ENCODE assay signal across 8 mouse cellular contexts in the genomic region with DNA sequence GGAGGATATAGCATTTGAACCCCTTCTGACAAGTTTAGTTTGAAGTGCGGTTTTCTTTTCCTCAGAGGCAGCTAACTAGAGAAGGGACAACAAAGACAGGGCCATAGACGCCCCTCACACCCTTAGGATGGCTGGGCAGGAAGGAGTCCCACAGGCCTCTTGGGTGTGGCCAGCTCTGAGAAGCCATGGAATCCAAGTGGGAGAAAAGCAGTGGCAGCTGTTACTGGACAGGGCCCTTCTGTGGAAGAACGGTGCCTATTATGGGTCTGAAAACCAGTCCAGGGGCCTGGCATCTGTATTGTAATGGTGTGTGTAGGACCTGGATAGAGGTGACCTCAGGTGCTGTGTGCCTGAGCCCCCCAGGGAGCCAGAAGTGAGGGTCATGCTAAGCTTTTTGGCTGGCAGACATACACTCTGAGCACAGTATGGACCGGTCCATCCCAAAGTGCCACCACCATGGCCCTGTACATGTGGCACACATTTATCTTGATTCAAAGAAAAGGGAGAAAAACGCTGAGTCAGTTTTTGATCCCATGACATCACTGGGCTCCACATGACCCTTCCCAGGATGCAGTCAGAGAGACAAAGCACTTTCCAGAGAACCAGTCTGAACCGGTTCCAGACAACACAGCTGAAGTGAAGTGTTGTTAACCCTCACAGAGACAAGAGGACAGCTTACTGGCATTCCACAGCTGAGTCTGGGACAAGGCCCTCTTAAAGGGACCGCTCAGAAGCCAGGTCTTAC. TPM values are rescaled to one million over a fixed set of nuclear protein-coding genes. Genes with fewer than 3 reads are reported as not detected.
DNase-seq lines count a peak whose midpoint lies in the region; ATAC-seq and TF ChIP-seq lines count a peak whose summit lies in the region.

No protein-coding gene starts in this region.

- no peaks in the 10 kb centered on the region for H3K9me3 ChIP-seq in hindbrain, embryonic 13.5 days
- H3K9me3 ChIP-seq in liver, embryonic 12.5 days (replicated peaks) = no peaks in the 10 kb centered on the region
- H3K9me3 ChIP-seq in neural tube, embryonic 12.5 days = no peaks in the 10 kb centered on the region

- peaks cover 9% of the 10 kb centered on the region for H3K36me3 ChIP-seq in hindbrain, embryonic 13.5 days
- H3K36me3 ChIP-seq in liver, embryonic 12.5 days = peaks cover 70% of the 10 kb centered on the region
- peaks cover 19% of the 10 kb centered on the region for H3K36me3 ChIP-seq in neural tube, embryonic 12.5 days

- DNase-seq in gastrocnemius, adult 2 months = no peak
- no peak for DNase-seq in gastrocnemius, postnatal 25 days
- DNase-seq in thymus, postnatal 14 days = no peak
- DNase-seq in right cerebral cortex, postnatal 10 days (ENCODE audit: low spot score in 2 of 2) = no peak

- peak; percentile 71; the same call in 1 of the 2 replicates for ATAC-seq in hindbrain, embryonic 13.5 days (ENCODE audit: low FRiP score)
- ATAC-seq in liver, embryonic 12.5 days = peak; percentile 20; the same call in 1 of the 2 replicates
- peak; percentile 73 for ATAC-seq in neural tube, embryonic 12.5 days (ENCODE audit: low FRiP score, low read depth)

- no peak for TF ChIP-seq CTCF in gastrocnemius, adult 2 months (IDR thresholded peaks at IDR 0.05)
- TF ChIP-seq CTCF in embryonic fibroblast, embryonic 13.5 days (IDR thresholded peaks at IDR 0.05; ENCODE audit: borderline replicate concordance, insufficient read depth, low read length) = no peak

- peak overlapping the region; percentile 46; the same call in 1 of the 2 replicates for H3K9ac ChIP-seq in hindbrain, embryonic 13.5 days
- no peak overlapping the region for H3K9ac ChIP-seq in liver, embryonic 12.5 days
- no peak overlapping the region; the same call in 1 of the 2 replicates for H3K9ac ChIP-seq in neural tube, embryonic 12.5 days

- WGBS in hindbrain, embryonic 13.5 days = 71% methylated on average over 7 of the region's 7 CpGs
- 72% methylated on average over 7 of the region's 7 CpGs for WGBS in liver, embryonic 12.5 days (ENCODE audit: insufficient replicate concordance)
- 71% methylated on average over 7 of the region's 7 CpGs for WGBS in neural tube, embryonic 12.5 days

- peaks cover 25% of the 10 kb centered on the region for H3K4me1 ChIP-seq in embryonic fibroblast, embryonic 13.5 days (ENCODE audit: control insufficient read depth, insufficient read depth, low read length)
- H3K4me1 ChIP-seq in hindbrain, embryonic 13.5 days (replicated peaks) = peaks cover 12% of the 10 kb centered on the region
- H3K4me1 ChIP-seq in liver, embryonic 12.5 days = peaks cover 68% of the 10 kb centered on the region
- 0 out of 2 replicates have a peak, but pooled peaks cover 2% of the 10 kb centered on the region for H3K4me1 ChIP-seq in neural tube, embryonic 12.5 days

- H3K27me3 ChIP-seq in hindbrain, embryonic 13.5 days = no peaks in the 10 kb centered on the region
- H3K27me3 ChIP-seq in liver, embryonic 12.5 days (replicated peaks) = no peaks in the 10 kb centered on the region
- no peaks in the 10 kb centered on the region for H3K27me3 ChIP-seq in neural tube, embryonic 12.5 days (replicated peaks)

- no peak overlapping the region for H3K4me2 ChIP-seq in hindbrain, embryonic 13.5 days
- H3K4me2 ChIP-seq in liver, embryonic 12.5 days = no peak overlapping the region
- no peak overlapping the region for H3K4me2 ChIP-seq in neural tube, embryonic 12.5 days (replicated peaks)

- intact Hi-C loops in gastrocnemius, adult 2 months (cut with DNase I) = no loop called here

- H3K27ac ChIP-seq in gastrocnemius, adult 2 months = peak overlapping the region; percentile 74
- H3K27ac ChIP-seq in embryonic fibroblast, embryonic 13.5 days (ENCODE audit: insufficient read depth, low read length) = peak overlapping the region; percentile 83
- peak overlapping the region; percentile 31 for H3K27ac ChIP-seq in hindbrain, embryonic 13.5 days
- H3K27ac ChIP-seq in liver, embryonic 12.5 days = peak overlapping the region; percentile 11; the same call in 1 of the 2 replicates
- H3K27ac ChIP-seq in neural tube, embryonic 12.5 days = 0 out of 2 replicates have a peak overlapping the region, but pooled peaks have one; percentile 1

- no peak for TF ChIP-seq POLR2A in embryonic fibroblast, embryonic 13.5 days (IDR thresholded peaks at IDR 0.05; ENCODE audit: low read depth, low read length)

- no peak overlapping the region; the same call in 1 of the 2 replicates for H3K4me3 ChIP-seq in gastrocnemius, adult 2 months
- H3K4me3 ChIP-seq in embryonic fibroblast, embryonic 13.5 days (ENCODE audit: insufficient read depth, low read length) = no peak overlapping the region
- H3K4me3 ChIP-seq in hindbrain, embryonic 13.5 days = no peak overlapping the region
- no peak overlapping the region for H3K4me3 ChIP-seq in liver, embryonic 12.5 days
- H3K4me3 ChIP-seq in neural tube, embryonic 12.5 days = no peak overlapping the region

RNA-seq across cellular contexts. Expression of a gene that starts 33.7 kb away (rescaled TPM):
- 10 to 100 TPM in 1 of 2 experiments, 1 to 10 TPM in 1; 9.5 to 14.5 TPM for total RNA-seq in gastrocnemius, adult 2 months (2021)
- 1 to 10 TPM; 5.6 to 6.9 TPM for total RNA-seq in gastrocnemius, postnatal 25 days (2021)
- polyA plus RNA-seq in embryonic fibroblast, embryonic 13.5 days (2011; ENCODE audit: insufficient read length, low read depth, missing spikeins) = not detected in 2 replicates
- 12.3 and 12.8 TPM in 2 replicates for polyA plus RNA-seq in hindbrain, embryonic 13.5 days (2015; fragmentation: Nextera tagmentation; extraction: Ambion mirVana)
- 0.74 and 0.86 TPM in 2 replicates for polyA plus RNA-seq in liver, embryonic 12.5 days (2016; fragmentation: Nextera tagmentation; extraction: Ambion mirVana)
- 8.4 and 9.8 TPM in 2 replicates for polyA plus RNA-seq in neural tube, embryonic 12.5 days (2016; fragmentation: Nextera tagmentation; extraction: Ambion mirVana)

RNA-seq across cellular contexts. Expression of a gene that starts 33.9 kb away (rescaled TPM):
- 100 to 1,000 TPM; 312 to 399 TPM for total RNA-seq in gastrocnemius, adult 2 months (2021)
- 100 to 1,000 TPM; 338 to 343 TPM for total RNA-seq in gastrocnemius, postnatal 25 days (2021)
- 62.9 and 77.5 TPM in 2 replicates for polyA plus RNA-seq in embryonic fibroblast, embryonic 13.5 days (2011; ENCODE audit: insufficient read length, low read depth, missing spikeins)
- 187 and 198 TPM in 2 replicates for polyA plus RNA-seq in hindbrain, embryonic 13.5 days (2015; fragmentation: Nextera tagmentation; extraction: Ambion mirVana)
- 121 and 122 TPM in 2 replicates for polyA plus RNA-seq in liver, embryonic 12.5 days (2016; fragmentation: Nextera tagmentation; extraction: Ambion mirVana)
- 162 and 171 TPM in 2 replicates for polyA plus RNA-seq in neural tube, embryonic 12.5 days (2016; fragmentation: Nextera tagmentation; extraction: Ambion mirVana)

RNA-seq across cellular contexts. Expression of a gene that starts 34.2 kb away (rescaled TPM):
- not detected for total RNA-seq in gastrocnemius, adult 2 months (2021)
- not detected for total RNA-seq in gastrocnemius, postnatal 25 days (2021)
- 0.39 and 0.50 TPM in 2 replicates for polyA plus RNA-seq in embryonic fibroblast, embryonic 13.5 days (2011; ENCODE audit: insufficient read length, low read depth, missing spikeins)
- 3.4 and 4.5 TPM in 2 replicates for polyA plus RNA-seq in hindbrain, embryonic 13.5 days (2015; fragmentation: Nextera tagmentation; extraction: Ambion mirVana)
- polyA plus RNA-seq in liver, embryonic 12.5 days (2016; fragmentation: Nextera tagmentation; extraction: Ambion mirVana) = 3.8 and 4.5 TPM in 2 replicates
- 4.1 and 4.3 TPM in 2 replicates for polyA plus RNA-seq in neural tube, embryonic 12.5 days (2016; fragmentation: Nextera tagmentation; extraction: Ambion mirVana)

RNA-seq across cellular contexts. Expression of a gene that starts 48.7 kb away (rescaled TPM):
- 10 to 100 TPM in 1 of 2 experiments, 1 to 10 TPM in 1; 3.5 to 18.9 TPM for total RNA-seq in gastrocnemius, adult 2 months (2021)
- total RNA-seq in gastrocnemius, postnatal 25 days (2021) = 10 to 100 TPM in 1 of 2 experiments, 1 to 10 TPM in 1; 4.0 to 13.6 TPM
- polyA plus RNA-seq in embryonic fibroblast, embryonic 13.5 days (2011; ENCODE audit: insufficient read length, low read depth, missing spikeins) = not detected in 2 replicates
- 3.5 and 3.6 TPM in 2 replicates for polyA plus RNA-seq in hindbrain, embryonic 13.5 days (2015; fragmentation: Nextera tagmentation; extraction: Ambion mirVana)
- polyA plus RNA-seq in liver, embryonic 12.5 days (2016; fragmentation: Nextera tagmentation; extraction: Ambion mirVana) = 0.14 and 0.33 TPM in 2 replicates
- polyA plus RNA-seq in neural tube, embryonic 12.5 days (2016; fragmentation: Nextera tagmentation; extraction: Ambion mirVana) = 1.4 TPM in 2 replicates

RNA-seq across cellular contexts. Expression of a gene that starts 60.0 kb away (rescaled TPM):
- total RNA-seq in gastrocnemius, adult 2 months (2021) = 10 to 100 TPM; 26.5 to 32.6 TPM
- 10 to 100 TPM; 25.4 to 26.2 TPM for total RNA-seq in gastrocnemius, postnatal 25 days (2021)
- polyA plus RNA-seq in embryonic fibroblast, embryonic 13.5 days (2011; ENCODE audit: insufficient read length, low read depth, missing spikeins) = 63.8 and 67.2 TPM in 2 replicates
- polyA plus RNA-seq in hindbrain, embryonic 13.5 days (2015; fragmentation: Nextera tagmentation; extraction: Ambion mirVana) = 25.0 and 26.6 TPM in 2 replicates
- 60.2 and 62.6 TPM in 2 replicates for polyA plus RNA-seq in liver, embryonic 12.5 days (2016; fragmentation: Nextera tagmentation; extraction: Ambion mirVana)
- polyA plus RNA-seq in neural tube, embryonic 12.5 days (2016; fragmentation: Nextera tagmentation; extraction: Ambion mirVana) = 61.3 and 66.9 TPM in 2 replicates

Comparison
In these comparisons a context has a peak if more than half of its experiments do, and no peak if none do; other contexts are left out.
1. H3K27ac ChIP-seq: peak in every context shown above with its lines; median percentile 83 in embryonic fibroblast, embryonic 13.5 days; 74 in gastrocnemius, adult 2 months; 31 in hindbrain, embryonic 13.5 days; 11 in liver, embryonic 12.5 days; 1 in neural tube, embryonic 12.5 days.
2. ATAC-seq: peak in every context shown above with its lines; median percentile 73 in neural tube, embryonic 12.5 days; 71 in hindbrain, embryonic 13.5 days; 20 in liver, embryonic 12.5 days.